8 mouse cellular contexts compared by ENCODE assay signal in the genomic region with DNA sequence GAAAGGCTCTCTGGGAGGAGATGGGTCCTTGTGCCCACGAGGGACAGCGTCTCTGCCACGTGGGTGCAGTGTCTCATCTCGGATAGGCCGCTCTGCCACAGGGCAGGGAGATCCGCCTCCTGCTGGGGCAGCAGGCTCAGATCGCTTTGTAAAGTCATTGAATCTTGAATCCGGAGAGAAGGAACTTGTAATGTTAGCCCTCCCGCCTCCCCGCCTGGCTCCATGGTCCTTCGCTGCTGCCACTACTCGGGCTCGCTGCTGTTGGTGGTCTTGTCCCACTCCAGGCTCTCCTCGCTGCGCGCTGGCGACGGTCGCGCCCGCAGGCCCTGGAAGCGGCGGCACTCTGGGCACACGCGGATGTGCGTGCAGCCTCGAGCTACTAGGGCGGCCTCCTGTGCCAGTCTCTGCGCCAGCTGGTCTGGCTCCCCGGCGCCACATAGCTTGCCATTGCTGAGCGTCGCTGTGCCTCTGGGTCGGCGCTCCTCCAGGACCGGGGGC. TPM values are rescaled to one million over a fixed set of nuclear protein-coding genes. Genes with fewer than 3 reads are reported as not detected.
A peak's percentile ranks its signal among the peaks of the same experiment; 100 is the strongest.
DNase-seq lines count a peak whose midpoint lies in the region; ATAC-seq lines count a peak whose summit lies in the region.

No protein-coding gene starts in this region.

- H3K4me2 ChIP-seq in kidney, embryonic 15.5 days = peak overlapping the region; percentile 73
- peak overlapping the region; percentile 75 for H3K4me2 ChIP-seq in limb, embryonic 15.5 days

- H3K9ac ChIP-seq in kidney, embryonic 15.5 days = peak overlapping the region; percentile 35
- H3K9ac ChIP-seq in limb, embryonic 15.5 days = peak overlapping the region; percentile 26; the same call in 1 of the 2 replicates

- peak overlapping the region; percentile 59 for H3K27ac ChIP-seq in heart, embryonic 10.5 days
- H3K27ac ChIP-seq in kidney, embryonic 15.5 days = no peak overlapping the region
- no peak overlapping the region for H3K27ac ChIP-seq in limb, embryonic 15.5 days

- H3K36me3 ChIP-seq in heart, embryonic 10.5 days = no peaks in the 10 kb centered on the region
- H3K36me3 ChIP-seq in kidney, embryonic 15.5 days = no peaks in the 10 kb centered on the region
- no peaks in the 10 kb centered on the region for H3K36me3 ChIP-seq in limb, embryonic 15.5 days

- H3K27me3 ChIP-seq in heart, embryonic 10.5 days (ENCODE audit: insufficient read depth, poor library complexity, severe bottlenecking) = peaks cover 83% of the 10 kb centered on the region
- peaks cover 10% of the 10 kb centered on the region; the same call in 1 of the 2 replicates for H3K27me3 ChIP-seq in kidney, embryonic 15.5 days
- peaks cover 26% of the 10 kb centered on the region for H3K27me3 ChIP-seq in limb, embryonic 15.5 days

- 3% methylated on average over 36 of the region's 36 CpGs for WGBS in heart, embryonic 10.5 days
- 7% methylated on average over 36 of the region's 36 CpGs for WGBS in kidney, embryonic 15.5 days
- 4% methylated on average over 36 of the region's 36 CpGs for WGBS in limb, embryonic 15.5 days

- ATAC-seq in common myeloid progenitor, adult 5-6 weeks (replicated peaks; ENCODE audit: low read depth, poor library complexity, severe bottlenecking) = peak; percentile 56
- peak; percentile 64 for ATAC-seq in kidney, embryonic 15.5 days (replicated peaks; ENCODE audit: low FRiP score)
- ATAC-seq in limb, embryonic 15.5 days (ENCODE audit: insufficient number of reproducible peaks, low FRiP score, low TSS enrichment, low read depth) = no peak

- peaks cover 8% of the 10 kb centered on the region; the same call in 1 of the 2 replicates for H3K4me1 ChIP-seq in heart, embryonic 10.5 days
- peaks cover 11% of the 10 kb centered on the region for H3K4me1 ChIP-seq in kidney, embryonic 15.5 days
- H3K4me1 ChIP-seq in limb, embryonic 15.5 days = peaks cover 13% of the 10 kb centered on the region

- DNase-seq in heart, embryonic 10.5 days (ENCODE audit: low spot score) = no peak
- no peak for DNase-seq in heart, adult 8-10 months (ENCODE audit: low spot score)
- peak; percentile 19 to 37 for DNase-seq in gastrocnemius, postnatal 4 days (ENCODE audit: low spot score in 2 of 2)
- peak; percentile 70 for DNase-seq in naive thymus-derived CD4-positive, alpha-beta T cell, adult 2 months (ENCODE audit: low read depth)
- DNase-seq in thymus, postnatal 10 days (ENCODE audit: low spot score in 2 of 2) = peak; percentile 46 to 55

- peak overlapping the region; percentile 58 for H3K4me3 ChIP-seq in heart, embryonic 10.5 days
- peak overlapping the region; percentile 38 for H3K4me3 ChIP-seq in kidney, embryonic 15.5 days (replicated peaks)
- peak overlapping the region; percentile 30 for H3K4me3 ChIP-seq in limb, embryonic 15.5 days

- H3K9me3 ChIP-seq in heart, embryonic 10.5 days = no peaks in the 10 kb centered on the region
- no peaks in the 10 kb centered on the region for H3K9me3 ChIP-seq in kidney, embryonic 15.5 days (replicated peaks)
- H3K9me3 ChIP-seq in limb, embryonic 15.5 days = no peaks in the 10 kb centered on the region

RNA-seq across cellular contexts. Expression of a gene that starts 13.0 kb away (rescaled TPM):
- 2.7 and 4.9 TPM in 2 replicates for polyA plus RNA-seq in heart, embryonic 10.5 days (2016; fragmentation: Nextera tagmentation; extraction: Ambion mirVana)
- total RNA-seq in heart, adult 8-10 months (2022) = 10 to 100 TPM; 19.8 to 24.7 (median 21.0) TPM
- total RNA-seq in common myeloid progenitor, adult 5-6 weeks (2017) = 18.0 and 22.9 TPM in 2 replicates
- 10 to 100 TPM; 23.2 to 26.4 TPM for total RNA-seq in gastrocnemius, postnatal 4 days (2021)
- 5.1 and 5.2 TPM in 2 replicates for polyA plus RNA-seq in kidney, embryonic 15.5 days (2015; fragmentation: Nextera tagmentation; extraction: Ambion mirVana)
- 3.3 and 3.8 TPM in 2 replicates for polyA plus RNA-seq in limb, embryonic 15.5 days (2015; fragmentation: Nextera tagmentation; extraction: Ambion mirVana)

Comparison
In these comparisons a context has a peak if more than half of its experiments do, and no peak if none do; other contexts are left out.
1. DNase-seq: peak in gastrocnemius, postnatal 4 days (2 of 2), naive thymus-derived CD4-positive, alpha-beta T cell, adult 2 months (single experiment) and thymus, postnatal 10 days (2 of 2); none in heart, embryonic 10.5 days (single experiment) and heart, adult 8-10 months (single experiment).
2. Peak in every context shown above with its lines, with median percentiles within 50 percentile points of each other: H3K4me3 ChIP-seq.